Mouse (Mus musculus): ENCODE data around the gene Csnk2a2. TPM values are rescaled to one million over a fixed set of nuclear protein-coding genes. Genes with fewer than 3 reads are reported as not detected.

The Csnk2a2 gene
- polyA plus RNA-seq, 1 experiment from 2014 or later: 11.2 TPM

GRCm38 (mm10) chr8:95502431-95502830, 12.6 kb upstream of the Csnk2a2 start:
- Histone ChIP-seq H3K4me3 (replicated peaks; ENCODE audit: low read depth, low read length) (no peak overlapping the region), H3K9ac (ENCODE audit: low read depth, low read length) (no peak overlapping the region), H3K9me3 (replicated peaks; ENCODE audit: low read length) (no peaks in the 10 kb centered on the region), H3K27ac (no peak overlapping the region), H3K4me1 (replicated peaks; ENCODE audit: insufficient read depth, low read length) (no peaks in the 10 kb centered on the region), H3K36me3 (ENCODE audit: insufficient read depth, low read length) (no peaks in the 10 kb centered on the region), H3K4me2 (ENCODE audit: low read length) (no peak overlapping the region), H3K27me3 (ENCODE audit: insufficient read depth, low read length) (no peaks in the 10 kb centered on the region)
- WGBS: 73% methylated on average over 7 of the region's 7 CpGs
- ATAC-seq (replicated peaks; ENCODE audit: low FRiP score, low read depth): no peak
- no peak for TF ChIP-seq CTCF (IDR thresholded peaks at IDR 0.05; ENCODE audit: low read depth)
- no peak for DNase-seq (ENCODE audit: low spot score)

- DNase-seq (ENCODE audit: low spot score): no peak
- H3K4me2 ChIP-seq (ENCODE audit: low read length): no peak overlapping the region
- 97% methylated on average over 5 of the region's 5 CpGs for WGBS
- ATAC-seq (replicated peaks; ENCODE audit: low FRiP score, low read depth): no peak
- H3K4me1 ChIP-seq (replicated peaks; ENCODE audit: insufficient read depth, low read length): no peaks in the 10 kb centered on the region
- H3K27ac ChIP-seq: no peak overlapping the region
- no peaks in the 10 kb centered on the region for H3K36me3 ChIP-seq (ENCODE audit: insufficient read depth, low read length)
- no peaks in the 10 kb centered on the region for H3K27me3 ChIP-seq (ENCODE audit: insufficient read depth, low read length)
- H3K9me3 ChIP-seq (replicated peaks; ENCODE audit: low read length): no peaks in the 10 kb centered on the region
- no peak for TF ChIP-seq CTCF (IDR thresholded peaks at IDR 0.05; ENCODE audit: low read depth)
- no peak overlapping the region for H3K9ac ChIP-seq (ENCODE audit: low read depth, low read length)
- H3K4me3 ChIP-seq (replicated peaks; ENCODE audit: low read depth, low read length): no peak overlapping the region
These were observed 10.6 kb upstream of the Csnk2a2 start for GRCm38 (mm10) chr8:95500436-95500835.

GRCm38 (mm10) chr8:95499266-95500064, 9.6 kb upstream of the Csnk2a2 start:
- DNase-seq (ENCODE audit: low spot score) (peak; percentile 38), ATAC-seq (replicated peaks; ENCODE audit: low FRiP score, low read depth) (no peak)
- Histone ChIP-seq H3K36me3 (ENCODE audit: insufficient read depth, low read length) (no peaks in the 10 kb centered on the region), H3K4me3 (replicated peaks; ENCODE audit: low read depth, low read length) (no peak overlapping the region), H3K9me3 (replicated peaks; ENCODE audit: low read length) (no peaks in the 10 kb centered on the region), H3K4me2 (ENCODE audit: low read length) (no peak overlapping the region), H3K27ac (no peak overlapping the region), H3K27me3 (ENCODE audit: insufficient read depth, low read length) (no peaks in the 10 kb centered on the region), H3K4me1 (replicated peaks; ENCODE audit: insufficient read depth, low read length) (no peaks in the 10 kb centered on the region), H3K9ac (ENCODE audit: low read depth, low read length) (no peak overlapping the region)
- TF ChIP-seq CTCF (IDR thresholded peaks at IDR 0.05; ENCODE audit: low read depth): no peak
- WGBS: 60% methylated on average over 4 of the region's 4 CpGs

GRCm38 (mm10) chr8:95497821-95498220, 8.0 kb upstream of the Csnk2a2 start:
- Histone ChIP-seq H3K36me3 (ENCODE audit: insufficient read depth, low read length) (no peaks in the 10 kb centered on the region), H3K4me3 (replicated peaks; ENCODE audit: low read depth, low read length) (no peak overlapping the region), H3K27ac (no peak overlapping the region), H3K4me1 (replicated peaks; ENCODE audit: insufficient read depth, low read length) (no peaks in the 10 kb centered on the region), H3K27me3 (ENCODE audit: insufficient read depth, low read length) (no peaks in the 10 kb centered on the region), H3K9ac (ENCODE audit: low read depth, low read length) (no peak overlapping the region), H3K9me3 (replicated peaks; ENCODE audit: low read length) (no peaks in the 10 kb centered on the region), H3K4me2 (ENCODE audit: low read length) (no peak overlapping the region)
- TF ChIP-seq CTCF (IDR thresholded peaks at IDR 0.05; ENCODE audit: low read depth): no peak
- DNase-seq (ENCODE audit: low spot score) (no peak), ATAC-seq (replicated peaks; ENCODE audit: low FRiP score, low read depth) (no peak)
- 74% methylated on average over 3 of the region's 3 CpGs for WGBS

- H3K9ac ChIP-seq (ENCODE audit: low read depth, low read length): no peak overlapping the region
- H3K4me2 ChIP-seq (ENCODE audit: low read length): no peak overlapping the region
- no peaks in the 10 kb centered on the region for H3K9me3 ChIP-seq (replicated peaks; ENCODE audit: low read length)
- no peak for ATAC-seq (replicated peaks; ENCODE audit: low FRiP score, low read depth)
- no peaks in the 10 kb centered on the region for H3K4me1 ChIP-seq (replicated peaks; ENCODE audit: insufficient read depth, low read length)
- DNase-seq (ENCODE audit: low spot score): no peak
- WGBS: 37% methylated on average over 3 of the region's 3 CpGs
- no peaks in the 10 kb centered on the region for H3K27me3 ChIP-seq (ENCODE audit: insufficient read depth, low read length)
- H3K36me3 ChIP-seq (ENCODE audit: insufficient read depth, low read length): no peaks in the 10 kb centered on the region
- H3K27ac ChIP-seq: no peak overlapping the region
- no peak for TF ChIP-seq CTCF (IDR thresholded peaks at IDR 0.05; ENCODE audit: low read depth)
- H3K4me3 ChIP-seq (replicated peaks; ENCODE audit: low read depth, low read length): no peak overlapping the region
These were observed 6.6 kb upstream of the Csnk2a2 start for GRCm38 (mm10) chr8:95496420-95496819.

- no peaks in the 10 kb centered on the region for H3K4me1 ChIP-seq (replicated peaks; ENCODE audit: insufficient read depth, low read length)
- WGBS: 85% methylated on average over 6 of the region's 6 CpGs
- DNase-seq (ENCODE audit: low spot score) (no peak), ATAC-seq (replicated peaks; ENCODE audit: low FRiP score, low read depth) (no peak)
- H3K4me3 ChIP-seq (replicated peaks; ENCODE audit: low read depth, low read length): no peak overlapping the region
- H3K27me3 ChIP-seq (ENCODE audit: insufficient read depth, low read length): no peaks in the 10 kb centered on the region
- H3K27ac ChIP-seq: no peak overlapping the region
- no peak overlapping the region for H3K4me2 ChIP-seq (ENCODE audit: low read length)
- no peak overlapping the region for H3K9ac ChIP-seq (ENCODE audit: low read depth, low read length)
- no peak for TF ChIP-seq CTCF (IDR thresholded peaks at IDR 0.05; ENCODE audit: low read depth)
- no peaks in the 10 kb centered on the region for H3K36me3 ChIP-seq (ENCODE audit: insufficient read depth, low read length)
- H3K9me3 ChIP-seq (replicated peaks; ENCODE audit: low read length): no peaks in the 10 kb centered on the region
These were observed 5.6 kb upstream of the Csnk2a2 start for GRCm38 (mm10) chr8:95495444-95495843.
